Mouse (Mus musculus): ENCODE measurements around the gene Elane. TPM values are rescaled to one million over a fixed set of nuclear protein-coding genes. Genes with fewer than 3 reads are reported as not detected.

Elane gene
- total RNA-seq, 2 experiments from 2014 or later = not detected

- DNase-seq = no peak
Measured at GRCm38 (mm10) chr10:79931797-79932196, 45.8 kb downstream of the Elane start.

- DNase-seq = peak; percentile 84
Measured at GRCm38 (mm10) chr10:79932736-79933135, 46.7 kb downstream of the Elane start.

- DNase-seq = peak; percentile 46
Measured at GRCm38 (mm10) chr10:79933145-79933679, 47.2 kb downstream of the Elane start.

- no peak for DNase-seq
Measured at GRCm38 (mm10) chr10:79933861-79934260, 47.8 kb downstream of the Elane start.

- peak; percentile 91 for DNase-seq
Measured at GRCm38 (mm10) chr10:79934272-79934721, 48.2 kb downstream of the Elane start.

GRCm38 (mm10) chr10:79934794-79935569 lies 48.9 kb downstream of the Elane start:
- no peak for DNase-seq

GRCm38 (mm10) chr10:79936284-79936910 lies 50.4 kb downstream of the Elane start:
- no peak for DNase-seq

- DNase-seq = peak; percentile 92
Measured at GRCm38 (mm10) chr10:79936911-79937441, 50.9 kb downstream of the Elane start.

Small RNAs within 50 kb of the gene (microRNA-seq; reads per million reads assigned to microRNA genes)
- gene Mir6910 = 0 reads per million in 2 experiments

Other genes starting within 250 kb of the Elane start
- gene Shc2, start 248.3 kb upstream of the Elane start, total RNA-seq (2021) = 1 to 10 TPM; 3.2 to 3.7 TPM
- not detected for gene Odf3l2, start 240.5 kb upstream of the Elane start, total RNA-seq (2021)
- under 1 TPM; 0.36 to 0.67 TPM for gene Madcam1, start 221.7 kb upstream of the Elane start, total RNA-seq (2021)
- 10 to 100 TPM; 18.8 to 20.3 TPM for gene Tpgs1, start 216.9 kb upstream of the Elane start, total RNA-seq (2021)
- 100 to 1,000 TPM; 134 to 145 TPM for gene Cdc34, start 204.1 kb upstream of the Elane start, total RNA-seq (2021)
- 1 to 10 TPM; 2.9 to 3.7 TPM for gene Gzmm, start 197.2 kb upstream of the Elane start, total RNA-seq (2021)
- gene Bsg, start 181.8 kb upstream of the Elane start, total RNA-seq (2021) = 100 to 1,000 TPM; 793 to 876 TPM
- 1 to 10 TPM; 7.6 to 9.5 TPM for gene Hcn2, start 169.6 kb upstream of the Elane start, total RNA-seq (2021)
- 10 to 100 TPM; 35.4 to 39.6 TPM for gene Polrmt, start 139.7 kb upstream of the Elane start, total RNA-seq (2021)
- gene Fgf22, start 131.2 kb upstream of the Elane start, total RNA-seq (2021) = not detected
- gene Rnf126, start 119.3 kb upstream of the Elane start, total RNA-seq (2021) = 10 to 100 TPM; 40.3 to 45.9 TPM
- 10 to 100 TPM; 10.3 TPM for gene Fstl3, start 109.0 kb upstream of the Elane start, total RNA-seq (2021)
- gene Prss57, start 95.3 kb upstream of the Elane start, total RNA-seq (2021) = not detected
- gene Palm, start 92.7 kb upstream of the Elane start, total RNA-seq (2021) = 10 to 100 TPM; 78.5 to 88.6 TPM
- gene Misp, start 65.3 kb upstream of the Elane start, total RNA-seq (2021) = under 1 TPM; 0.14 to 0.45 TPM
- 100 to 1,000 TPM; 167 to 182 TPM for gene Ptbp1, start 31.8 kb upstream of the Elane start, total RNA-seq (2021)
- gene Prtn3, start 11.8 kb upstream of the Elane start, total RNA-seq (2021) = not detected
- 1 to 10 TPM; 2.5 to 2.9 TPM for gene Plppr3, start 11.6 kb upstream of the Elane start, total RNA-seq (2021)
- gene Cfd, start 4.6 kb downstream of the Elane start, total RNA-seq (2021) = under 1 TPM in 1 of 2 experiments, not detected in 1; 0.38 TPM
- 10 to 100 TPM; 67.1 to 68.2 TPM for gene Med16, start 22.7 kb downstream of the Elane start, total RNA-seq (2021)
- gene Gm26602, start 24.6 kb downstream of the Elane start, total RNA-seq (2021) = not detected
- gene Kiss1r, start 30.7 kb downstream of the Elane start, total RNA-seq (2021) = under 1 TPM; 0.25 to 0.33 TPM
- gene R3hdm4, start 35.0 kb downstream of the Elane start, total RNA-seq (2021) = 100 to 1,000 TPM in 1 of 2 experiments, 10 to 100 TPM in 1; 91.0 to 100 TPM
- gene Arid3a, start 40.8 kb downstream of the Elane start, total RNA-seq (2021) = 1 to 10 TPM; 4.2 to 4.3 TPM
- gene Wdr18, start 73.9 kb downstream of the Elane start, total RNA-seq (2021) = 10 to 100 TPM; 25.5 to 28.5 TPM
- under 1 TPM in 1 of 2 experiments, not detected in 1; 0.21 TPM for gene Grin3b, start 84.5 kb downstream of the Elane start, total RNA-seq (2021)
- 100 to 1,000 TPM; 117 to 120 TPM for gene Tmem259, start 98.1 kb downstream of the Elane start, total RNA-seq (2021)
- 100 to 1,000 TPM; 109 to 113 TPM for gene Cnn2, start 102.3 kb downstream of the Elane start, total RNA-seq (2021)
- 1 to 10 TPM; 6.9 to 8.1 TPM for gene Abca7, start 110.2 kb downstream of the Elane start, total RNA-seq (2021)
- gene Arhgap45, start 130.4 kb downstream of the Elane start, total RNA-seq (2021) = 1 to 10 TPM; 4.0 to 4.1 TPM
- gene Polr2e, start 153.5 kb downstream of the Elane start, total RNA-seq (2021) = 10 to 100 TPM; 66.6 to 70.7 TPM
- gene Gpx4, start 160.9 kb downstream of the Elane start, total RNA-seq (2021) = 100 to 1,000 TPM; 450 to 489 TPM
- gene Sbno2, start 219.3 kb downstream of the Elane start, total RNA-seq (2021) = 10 to 100 TPM; 19.0 to 19.4 TPM
- 10 to 100 TPM; 98.7 to 99.9 TPM for gene Stk11, start 229.6 kb downstream of the Elane start, total RNA-seq (2021)

All from heart, postnatal 4 days (tissue).